Mouse (Mus musculus) ovary, adult 10 weeks (tissue): Measurements from ENCODE around the gene Ids. TPM values are rescaled to one million over a fixed set of nuclear protein-coding genes. Genes with fewer than 3 reads are reported as not detected.

ENCODE experiments used
- polyA plus RNA-seq: library from polyadenylated mRNA; stranded (reverse); fragments of 350-450 nt; fragmentation: Illumina TruSeq; extraction: RNeasy Lipid Tissue Mini Kit (QIAGEN cat#74804); gene quantifications from one replicate; pipeline ENCODE4 v1.2.3, GENCODE M21; 2014

Gene Ids
- polyA plus RNA-seq = 138 TPM

GRCm38 (mm10) chrX:70364661-70365613 is at the start of gene Ids:
Gene Ids (minus strand): TSS chrX:70365084.

GRCm38 (mm10) chrX:70385276-70385961 is 20.5 kb upstream of the Ids start, which contains the start of gene 1110012L19Rik:
Gene 1110012L19Rik (plus strand): TSS chrX:70385877.

Other genes starting within 250 kb of the Ids start
- 17.8 TPM for gene 1110012L19Rik, start 20.8 kb upstream of the Ids start, polyA plus RNA-seq
- 42.8 TPM for gene Tmem185a, start 112.1 kb upstream of the Ids start, polyA plus RNA-seq